Mouse (Mus musculus) CH12.LX (cell line): ENCODE measurements around the gene Ptgs2.

Experiments used
- CTCF ChIP-seq, 2 experiments: IDR thresholded peaks in 1 of 2; conservative IDR thresholded peaks in 1 of 2; 2 replicates each; pipeline ENCODE4 v1.5.1; 2011 to 2012; ENCODE audit warnings: low read depth in 2 of 2, low read length in 2 of 2, improper control_type of control experiment in 1 of 2, inconsistent platforms in 1 of 2, mild to moderate bottlenecking in 1 of 2, moderate library complexity in 1 of 2
- EP300 ChIP-seq: IDR thresholded peaks from 2 replicates; pipeline ENCODE4 v1.6.1; 2011; ENCODE audit warnings: low read length, improper control_type of control experiment
- NRF1 ChIP-seq: IDR thresholded peaks from 2 replicates; pipeline ENCODE4 v1.6.1; 2014; ENCODE audit warnings: low read depth, mild to moderate bottlenecking, inconsistent platforms, low read length, improper control_type of control experiment, moderate library complexity

DNA sequence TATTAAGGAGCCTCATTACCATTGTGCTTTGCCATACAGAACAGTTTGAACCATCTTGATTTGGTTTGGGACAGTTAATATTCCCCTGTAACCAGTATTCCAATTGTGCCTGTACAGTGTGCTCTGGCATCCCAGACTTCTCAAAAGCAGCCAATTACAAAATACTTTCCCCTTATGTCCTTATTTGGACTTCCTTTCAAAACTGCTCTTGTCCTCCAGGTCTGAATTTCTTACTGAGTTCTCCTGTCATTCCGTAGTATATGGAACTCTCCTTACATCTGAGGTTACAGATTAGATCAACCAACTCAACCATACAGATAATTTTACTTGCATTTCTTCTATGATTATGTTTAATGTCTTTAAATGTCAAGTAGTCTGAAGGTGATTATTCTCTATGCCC is 2.1 kb upstream of the Ptgs2 start:
- TF ChIP-seq NRF1: no peak
- no peak for TF ChIP-seq EP300
- no peak for TF ChIP-seq CTCF (conservative IDR thresholded peaks at IDR 0.05 in 1 of 2, IDR thresholded peaks at IDR 0.05 in 1 of 2; ENCODE audit: low read depth in 2 of 2, low read length in 2 of 2)
